Mouse (Mus musculus): ENCODE data around the gene A930004D18Rik.

GRCm38 (mm10) chr2:18012866-18013265, 24.7 kb downstream of the A930004D18Rik start:
- no peak for TF ChIP-seq POLR2A (IDR thresholded peaks at IDR 0.05; ENCODE audit: extremely low read depth, insufficient read depth, low read length)
- TF ChIP-seq CTCF (IDR thresholded peaks at IDR 0.05; ENCODE audit: low read depth, low read length): no peak

Data from liver, adult 2 months (tissue).